Mouse (Mus musculus) C2C12 (cell line): ENCODE measurements around the gene Abcg1. TPM values are rescaled to one million over a fixed set of nuclear protein-coding genes. Genes with fewer than 3 reads are reported as not detected.

Experiments
- H3K27me3 ChIP-seq: one replicate; pipeline ENCODE4 v1.6.1; 2011; ENCODE audit not compliant: control insufficient read depth, insufficient read depth, insufficient read length
- H3K36me3 ChIP-seq: one replicate; pipeline ENCODE4 v1.6.1; 2011; ENCODE audit not compliant: control insufficient read depth, insufficient read depth
- H3K4me3 ChIP-seq: one replicate; pipeline ENCODE4 v1.5.1; 2011; ENCODE audit warnings: mild to moderate bottlenecking, control low read depth; ENCODE audit not compliant: poor library complexity, insufficient read depth, severe bottlenecking
- H3K79me2 ChIP-seq: one replicate; pipeline ENCODE4 v1.6.1; 2011; ENCODE audit not compliant: control insufficient read depth, insufficient read depth
- H3K79me3 ChIP-seq: one replicate; pipeline ENCODE4 v1.6.1; 2011; ENCODE audit warnings: low read depth, control low read depth
- H3ac ChIP-seq: one replicate; pipeline ENCODE3; 2011; ENCODE audit warnings: low read depth; ENCODE audit not compliant: control insufficient read depth, insufficient read length
- CEBPB ChIP-seq: IDR thresholded peaks from one replicate; pipeline ENCODE4 v1.6.1; 2011; ENCODE audit warnings: low read depth, mild to moderate bottlenecking, control low read depth, moderate library complexity
- CTCF ChIP-seq: IDR thresholded peaks from one replicate; pipeline ENCODE4 v1.5.1; 2011; ENCODE audit not compliant: control insufficient read depth, insufficient read depth, insufficient read length
- FOSL1 ChIP-seq: IDR thresholded peaks from one replicate; pipeline ENCODE4 v1.8.0; 2011; ENCODE audit warnings: mild to moderate bottlenecking, low read length; ENCODE audit not compliant: poor library complexity, insufficient read depth, severe bottlenecking
- MAX ChIP-seq: IDR thresholded peaks from one replicate; pipeline ENCODE4 v1.6.1; 2011; ENCODE audit warnings: mild to moderate bottlenecking, control low read depth
- MYOD1 ChIP-seq: IDR thresholded peaks from one replicate; pipeline ENCODE4 v1.6.1; 2011; ENCODE audit warnings: low read depth; ENCODE audit not compliant: control insufficient read depth, insufficient read length
- MYOG ChIP-seq: IDR thresholded peaks from one replicate; pipeline ENCODE4 v1.6.1; 2011; ENCODE audit not compliant: control insufficient read depth, insufficient read length; ENCODE audit errors: extremely low read depth
- USF1 ChIP-seq: IDR thresholded peaks from one replicate; pipeline ENCODE4 v1.6.1; 2011; ENCODE audit warnings: low read depth, mild to moderate bottlenecking, control low read depth, moderate library complexity
- polyA plus RNA-seq: library from polyadenylated mRNA; unstranded; fragments of >200 nt; fragmentation: generic; extraction: Trizol; gene quantifications from one replicate; pipeline ENCODE4 v1.2.1, GENCODE M21; 2012; ENCODE audit warnings: missing spikeins

Gene Abcg1
- polyA plus RNA-seq, 1 experiment: 0.46 TPM

GRCm38 (mm10) chr17:31096893-31097292 is 39.4 kb downstream of the Abcg1 start:
- H3K79me2 ChIP-seq: no peaks in the 10 kb centered on the region
- TF ChIP-seq MYOD1 (no peak), USF1 (no peak), CEBPB (no peak), FOSL1 (no peak), CTCF (no peak), MAX (no peak), MYOG (no peak)
- no peaks in the 10 kb centered on the region for H3K36me3 ChIP-seq
- H3K27me3 ChIP-seq: no peaks in the 10 kb centered on the region
- no peak overlapping the region for H3ac ChIP-seq
- H3K79me3 ChIP-seq: no peaks in the 10 kb centered on the region
- no peak overlapping the region for H3K4me3 ChIP-seq

- H3K36me3 ChIP-seq: no peaks in the 10 kb centered on the region
- H3ac ChIP-seq: no peak overlapping the region
- no peaks in the 10 kb centered on the region for H3K79me3 ChIP-seq
- no peaks in the 10 kb centered on the region for H3K27me3 ChIP-seq
- no peak for TF ChIP-seq MYOD1
- no peak for TF ChIP-seq USF1
- TF ChIP-seq FOSL1: no peak
- no peak for TF ChIP-seq CEBPB
- no peak for TF ChIP-seq MYOG
- no peak for TF ChIP-seq CTCF
- no peak for TF ChIP-seq MAX
- H3K79me2 ChIP-seq: no peaks in the 10 kb centered on the region
- no peak overlapping the region for H3K4me3 ChIP-seq
Measured at GRCm38 (mm10) chr17:31098788-31099187, 41.3 kb downstream of the Abcg1 start.

GRCm38 (mm10) chr17:31103007-31103570 is 45.6 kb downstream of the Abcg1 start:
- Histone ChIP-seq H3K79me3 (no peaks in the 10 kb centered on the region), H3K4me3 (no peak overlapping the region), H3ac (no peak overlapping the region), H3K27me3 (no peaks in the 10 kb centered on the region), H3K36me3 (no peaks in the 10 kb centered on the region), H3K79me2 (no peaks in the 10 kb centered on the region)
- TF ChIP-seq MYOG (no peak), CTCF (no peak), MYOD1 (no peak), MAX (no peak), USF1 (no peak), CEBPB (no peak), FOSL1 (no peak)

GRCm38 (mm10) chr17:31103823-31104222 is 46.3 kb downstream of the Abcg1 start:
- TF ChIP-seq MYOD1 (no peak), CTCF (no peak), CEBPB (no peak), USF1 (no peak), MYOG (no peak), MAX (no peak), FOSL1 (no peak)
- Histone ChIP-seq H3K27me3 (no peaks in the 10 kb centered on the region), H3K36me3 (no peaks in the 10 kb centered on the region), H3ac (no peak overlapping the region), H3K79me3 (no peaks in the 10 kb centered on the region), H3K4me3 (no peak overlapping the region), H3K79me2 (no peaks in the 10 kb centered on the region)

- H3K27me3 ChIP-seq: no peaks in the 10 kb centered on the region
- H3K79me3 ChIP-seq: no peaks in the 10 kb centered on the region
- TF ChIP-seq USF1: no peak
- no peak for TF ChIP-seq CEBPB
- no peak for TF ChIP-seq FOSL1
- no peak for TF ChIP-seq MYOD1
- no peak for TF ChIP-seq MAX
- TF ChIP-seq MYOG: no peak
- no peak for TF ChIP-seq CTCF
- no peak overlapping the region for H3ac ChIP-seq
- no peaks in the 10 kb centered on the region for H3K36me3 ChIP-seq
- no peak overlapping the region for H3K4me3 ChIP-seq
- H3K79me2 ChIP-seq: no peaks in the 10 kb centered on the region
Measured at GRCm38 (mm10) chr17:31108388-31108787, 50.9 kb downstream of the Abcg1 start.

GRCm38 (mm10) chr17:31113191-31113856 is 55.8 kb downstream of the Abcg1 start:
- H3K79me2 ChIP-seq: no peaks in the 10 kb centered on the region
- no peaks in the 10 kb centered on the region for H3K79me3 ChIP-seq
- no peaks in the 10 kb centered on the region for H3K36me3 ChIP-seq
- no peak overlapping the region for H3K4me3 ChIP-seq
- no peak overlapping the region for H3ac ChIP-seq
- peaks cover 3% of the 10 kb centered on the region for H3K27me3 ChIP-seq
- TF ChIP-seq MYOG (no peak), FOSL1 (no peak), CTCF (no peak), CEBPB (no peak), USF1 (no peak), MAX (no peak), MYOD1 (no peak)
